Mouse (Mus musculus) midbrain, embryonic 16.5 days (tissue): ENCODE data around the gene Apln. TPM values are rescaled to one million over a fixed set of nuclear protein-coding genes. Genes with fewer than 3 reads are reported as not detected.
A peak's percentile ranks its signal among the peaks of the same experiment; 100 is the strongest.

Experiments used
- ATAC-seq: fragments of 200-750 bp; cut with Nextera tagmentation; 2 replicates; pipeline ENCODE4 v1.8.0; 2017; ENCODE audit warnings: moderate TSS enrichment
- H3K27ac ChIP-seq: fragments of 300-500 bp; sonication (generic); 2 replicates; pipeline ENCODE4 v1.5.1; 2014; ENCODE audit warnings: mild to moderate bottlenecking, low read length, mixed read lengths
- H3K27me3 ChIP-seq: fragments of 300-500 bp; sonication (generic); 2 replicates; pipeline ENCODE4 v1.6.1; 2014; ENCODE audit warnings: low read depth, low read length, mixed read lengths; ENCODE audit not compliant: control insufficient read depth, insufficient read depth
- H3K36me3 ChIP-seq: fragments of 300-500 bp; sonication (generic); 2 replicates; pipeline ENCODE4 v1.6.1; 2014; ENCODE audit warnings: mild to moderate bottlenecking, low read length, moderate library complexity, mixed read lengths; ENCODE audit not compliant: control insufficient read depth, insufficient read depth
- H3K4me1 ChIP-seq: fragments of 300-500 bp; sonication (generic); 2 replicates; pipeline ENCODE4 v1.6.1; 2014; ENCODE audit warnings: mild to moderate bottlenecking, low read length, mixed read lengths; ENCODE audit not compliant: control insufficient read depth, insufficient read depth
- H3K4me2 ChIP-seq: fragments of 300-500 bp; sonication (generic); 2 replicates; pipeline ENCODE4 v1.6.1; 2014; ENCODE audit warnings: mild to moderate bottlenecking, low read length, mixed read lengths
- H3K4me3 ChIP-seq: fragments of 300-500 bp; sonication (generic); 2 replicates; pipeline ENCODE4 v1.5.1; 2014; ENCODE audit warnings: low read depth, mild to moderate bottlenecking, low read length, moderate library complexity, mixed read lengths
- H3K9ac ChIP-seq: fragments of 300-500 bp; sonication (generic); 2 replicates; pipeline ENCODE4 v1.6.1; 2014; ENCODE audit warnings: low read depth, low read length, mixed read lengths
- H3K9me3 ChIP-seq: fragments of 300-500 bp; sonication (generic); replicated peaks from 2 replicates; pipeline ENCODE4 v1.6.1; 2014; ENCODE audit warnings: mild to moderate bottlenecking, low read length, mixed read lengths; ENCODE audit not compliant: control insufficient read depth, poor library complexity, severe bottlenecking
- WGBS: fragments of 180-500 bp; shearing (Covaris S2); extraction: QIAGEN DNeasy Blood & Tissue Kit; methylation state at CpG from one replicate; pipeline ENCODE4 v1.1.7; 2014; 5-methylcytosine and 5-hydroxymethylcytosine counted together
- polyA plus RNA-seq: library from polyadenylated mRNA; unstranded; fragments of >200 nt; fragmentation: Nextera tagmentation; extraction: Ambion mirVana; gene quantifications from 2 replicates; pipeline ENCODE4 v1.2.1, GENCODE M21; 2015

The Apln gene
- polyA plus RNA-seq, 1 experiment from 2014 or later: 4.5 TPM

DNA sequence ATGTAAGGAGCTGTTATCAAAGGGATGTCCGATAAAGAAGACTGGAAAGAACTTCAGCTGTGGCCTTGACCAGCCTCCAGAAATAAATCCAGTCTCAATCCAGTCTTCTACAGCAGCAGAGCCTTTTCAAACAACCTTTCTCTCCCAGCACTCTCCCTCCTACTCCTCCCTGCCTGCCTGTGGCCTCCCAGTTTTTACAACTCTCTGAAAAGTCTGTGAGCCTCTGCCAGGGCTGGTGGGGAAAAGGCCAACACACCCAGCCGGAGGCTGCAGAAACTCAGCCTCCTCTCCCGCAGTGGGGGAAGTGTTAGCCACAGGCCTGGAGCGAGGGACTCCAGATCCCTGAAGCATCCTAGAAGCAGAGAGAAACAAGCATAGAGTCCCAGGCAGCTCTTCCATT lies 27.8 kb upstream of the Apln start:
- Histone ChIP-seq H3K9me3 (no peaks in the 10 kb centered on the region), H3K27me3 (no peaks in the 10 kb centered on the region), H3K4me3 (no peak overlapping the region), H3K4me1 (no peaks in the 10 kb centered on the region), H3K27ac (no peak overlapping the region), H3K9ac (no peak overlapping the region), H3K36me3 (no peaks in the 10 kb centered on the region), H3K4me2 (no peak overlapping the region)
- ATAC-seq: no peak
- 77% methylated on average over 4 of the region's 4 CpGs for WGBS

DNA sequence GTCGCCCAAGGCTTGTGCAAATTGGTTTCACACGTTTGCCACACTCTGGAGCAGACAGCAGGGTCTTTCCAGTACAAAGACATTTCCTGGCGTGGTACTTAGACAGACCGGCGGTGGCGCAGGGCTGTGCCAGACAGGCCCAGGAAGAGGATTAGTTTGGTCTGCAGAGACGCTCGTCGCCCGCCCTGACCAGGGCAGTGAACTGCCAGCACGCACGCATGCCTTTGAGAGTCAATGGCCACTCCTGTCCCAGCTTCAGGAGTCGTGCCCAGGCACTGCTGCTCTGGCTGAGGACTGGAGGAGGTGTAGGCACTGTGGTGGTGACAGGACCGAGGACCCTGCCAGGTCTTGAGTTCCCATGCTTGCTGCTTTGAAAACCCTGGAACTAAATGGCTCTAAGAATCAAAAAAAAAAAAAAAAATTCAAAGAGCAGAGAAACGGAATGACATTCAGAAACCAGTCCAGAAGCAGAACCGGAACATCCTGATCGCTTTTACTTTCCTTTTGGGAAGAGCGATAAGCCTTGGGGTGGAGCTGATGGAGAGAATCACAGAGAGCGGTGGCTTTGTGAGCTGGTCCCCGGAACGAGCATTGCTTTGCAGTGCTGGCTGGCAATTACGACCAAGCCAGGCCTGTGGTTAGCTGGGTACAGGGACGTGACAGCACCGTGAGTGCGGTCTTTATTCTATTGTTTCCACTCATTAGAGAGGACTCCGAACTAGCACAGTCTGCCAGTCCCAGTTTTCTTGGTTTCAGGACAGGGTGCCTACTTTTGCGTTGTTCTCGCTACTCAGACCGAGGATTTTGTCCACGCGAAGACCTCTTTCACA lies 19.7 kb upstream of the Apln start:
- Histone ChIP-seq H3K4me1 (no peaks in the 10 kb centered on the region; the same call in 1 of the 2 replicates), H3K27me3 (no peaks in the 10 kb centered on the region), H3K27ac (no peak overlapping the region), H3K9me3 (no peaks in the 10 kb centered on the region), H3K36me3 (no peaks in the 10 kb centered on the region), H3K9ac (peak overlapping the region; percentile 41; the same call in 1 of the 2 replicates), H3K4me3 (peak overlapping the region; percentile 30), H3K4me2 (peak overlapping the region; percentile 54)
- WGBS: 28% methylated on average over 31 of the region's 31 CpGs
- ATAC-seq: peak; percentile 97

DNA sequence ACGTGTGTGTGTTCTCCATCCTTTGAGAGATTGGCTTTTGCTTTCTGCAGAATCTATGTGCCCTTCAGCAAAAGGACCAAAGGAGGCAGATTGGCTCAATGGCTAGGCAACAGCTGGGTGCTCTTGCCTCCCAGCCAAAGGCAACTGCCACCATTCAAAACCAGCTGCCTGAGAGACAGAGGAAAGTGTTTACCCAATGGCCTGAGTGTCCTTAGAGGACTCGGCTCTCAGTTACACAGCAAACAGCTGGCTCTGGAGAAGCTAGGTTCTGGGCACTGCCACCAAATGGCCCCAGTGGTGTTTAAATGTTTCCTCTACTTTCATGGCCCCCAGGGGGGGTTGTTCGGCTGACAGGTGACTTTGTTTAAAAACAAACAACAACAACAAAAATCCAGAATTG lies 19.1 kb upstream of the Apln start:
- ATAC-seq: no peak
- Histone ChIP-seq H3K36me3 (no peaks in the 10 kb centered on the region), H3K4me1 (no peaks in the 10 kb centered on the region; the same call in 1 of the 2 replicates), H3K27ac (no peak overlapping the region), H3K4me2 (peak overlapping the region; percentile 54), H3K4me3 (no peak overlapping the region), H3K27me3 (no peaks in the 10 kb centered on the region), H3K9me3 (no peaks in the 10 kb centered on the region), H3K9ac (0 out of 2 replicates have a peak overlapping the region, but pooled peaks have one; percentile 41)
- 48% methylated on average over 3 of the region's 3 CpGs for WGBS

DNA sequence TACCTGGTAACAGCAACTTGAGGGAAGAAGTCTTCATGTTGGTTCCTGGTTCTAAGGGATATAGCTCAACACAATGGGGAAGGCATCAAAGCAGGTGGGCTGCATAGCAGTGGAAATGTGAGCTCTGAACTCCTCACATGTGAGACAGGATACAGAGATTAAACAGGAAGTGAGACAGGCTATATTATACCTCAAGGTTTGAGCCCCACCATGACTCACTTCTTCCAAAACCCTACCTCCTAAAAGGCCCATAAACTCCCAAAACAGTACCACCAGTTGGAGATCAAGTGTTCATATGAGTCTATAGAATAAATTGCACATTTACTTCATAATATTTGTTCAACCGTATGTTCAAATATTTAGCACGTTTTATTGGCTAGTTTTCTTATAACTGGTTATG lies 11.7 kb upstream of the Apln start:
- 82% methylated on average over 2 of the region's 2 CpGs for WGBS

DNA sequence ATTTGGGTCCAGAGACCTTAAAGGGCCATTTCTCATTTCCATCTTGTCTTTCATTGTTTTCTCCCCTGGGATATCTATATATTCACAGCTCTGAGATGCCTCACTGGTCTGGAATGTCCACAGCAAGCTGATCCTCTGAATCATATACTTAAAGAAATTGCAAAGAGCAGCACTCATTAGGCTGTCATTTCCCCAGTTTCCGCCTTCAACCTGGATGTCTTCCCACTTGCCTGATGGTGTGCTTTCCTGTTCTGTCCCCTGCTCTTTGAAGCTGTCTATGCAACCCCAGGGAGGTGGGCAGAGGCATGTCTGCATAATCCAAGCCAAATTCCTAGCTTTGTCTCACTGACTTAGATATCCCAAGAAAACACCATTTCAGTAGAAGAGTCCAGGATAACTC lies 9.6 kb upstream of the Apln start:
- Histone ChIP-seq H3K4me3 (no peak overlapping the region), H3K4me2 (no peak overlapping the region), H3K9me3 (no peaks in the 10 kb centered on the region), H3K9ac (no peak overlapping the region), H3K27me3 (no peaks in the 10 kb centered on the region), H3K4me1 (no peaks in the 10 kb centered on the region), H3K27ac (no peak overlapping the region), H3K36me3 (no peaks in the 10 kb centered on the region)
- WGBS: 86% methylated on average over 1 of the region's 1 CpGs
- ATAC-seq: no peak

More for the DNA sequence above, 11.7 kb upstream of the Apln start:
- Histone ChIP-seq H3K36me3 (no peaks in the 10 kb centered on the region), H3K27ac (no peak overlapping the region), H3K4me1 (no peaks in the 10 kb centered on the region), H3K9ac (no peak overlapping the region), H3K9me3 (no peaks in the 10 kb centered on the region), H3K4me3 (no peak overlapping the region), H3K4me2 (no peak overlapping the region), H3K27me3 (no peaks in the 10 kb centered on the region)
- no peak for ATAC-seq

DNA sequence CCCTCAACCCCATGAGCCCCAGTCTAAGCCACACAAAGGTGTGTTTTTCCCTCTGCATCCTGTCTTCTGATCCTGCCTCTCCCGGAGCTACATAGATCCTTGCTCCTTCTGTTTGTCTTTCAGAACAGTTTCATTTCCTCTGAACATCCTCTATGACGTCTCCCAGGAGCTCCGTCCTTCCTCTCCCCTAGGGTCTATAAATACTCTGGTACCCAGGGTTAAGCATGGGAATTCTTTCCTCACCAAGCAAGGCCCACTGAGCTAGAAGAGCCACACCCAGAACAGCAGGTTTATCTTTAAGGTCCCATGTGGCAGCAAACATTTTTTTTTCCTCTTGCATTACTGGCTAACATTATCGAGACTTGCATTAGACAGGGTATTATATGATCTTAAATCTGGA lies 8.1 kb upstream of the Apln start:
- 76% methylated on average over 4 of the region's 4 CpGs for WGBS
- Histone ChIP-seq H3K4me3 (no peak overlapping the region), H3K36me3 (no peaks in the 10 kb centered on the region), H3K27ac (no peak overlapping the region), H3K4me1 (no peaks in the 10 kb centered on the region), H3K4me2 (no peak overlapping the region), H3K9me3 (no peaks in the 10 kb centered on the region), H3K27me3 (no peaks in the 10 kb centered on the region), H3K9ac (no peak overlapping the region)
- ATAC-seq: no peak

DNA sequence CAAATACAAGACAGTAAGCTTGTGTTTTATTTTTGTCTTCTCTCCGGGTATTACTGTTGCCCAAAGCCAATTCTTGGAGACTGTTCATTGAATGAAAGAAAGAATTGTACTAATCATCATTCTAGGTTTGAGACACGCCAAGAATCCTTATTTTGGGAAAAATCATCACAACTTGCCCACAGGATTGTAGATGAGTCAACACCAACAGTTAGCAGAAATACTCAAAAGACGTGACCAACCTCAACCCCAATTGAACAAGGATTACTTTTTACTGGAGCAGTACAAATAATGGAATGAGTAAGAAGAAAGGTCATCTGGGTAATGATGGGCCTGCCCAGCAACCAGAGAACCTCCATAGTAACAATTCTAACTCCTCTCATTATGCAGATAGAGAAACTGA lies 5.7 kb upstream of the Apln start:
- no peak overlapping the region for H3K4me3 ChIP-seq
- H3K9ac ChIP-seq: no peak overlapping the region
- ATAC-seq: no peak
- no peak overlapping the region for H3K27ac ChIP-seq
- no peaks in the 10 kb centered on the region for H3K27me3 ChIP-seq
- no peaks in the 10 kb centered on the region for H3K36me3 ChIP-seq
- WGBS: 72% methylated on average over 3 of the region's 3 CpGs
- no peaks in the 10 kb centered on the region for H3K4me1 ChIP-seq
- H3K4me2 ChIP-seq: no peak overlapping the region
- no peaks in the 10 kb centered on the region for H3K9me3 ChIP-seq

DNA sequence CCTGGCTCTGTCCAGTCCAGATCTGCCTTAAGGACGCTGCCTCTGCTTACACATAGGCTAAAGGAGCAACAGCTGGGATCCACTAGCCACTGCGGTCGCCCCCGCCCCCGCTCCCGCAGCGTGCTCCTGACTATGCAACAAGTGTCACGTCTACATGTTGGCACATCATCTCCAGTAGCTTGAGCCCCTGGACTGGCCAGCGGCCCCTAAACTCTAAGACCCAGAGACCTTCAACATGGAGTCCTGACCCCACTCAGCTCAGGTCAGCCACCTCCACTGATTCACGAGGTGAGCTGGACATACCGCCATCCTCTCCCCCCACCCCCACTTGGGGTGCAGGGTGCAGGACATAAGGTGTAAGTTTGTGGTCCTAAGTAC lies 898 bp downstream of the Apln start:
- 17% methylated on average over 11 of the region's 11 CpGs for WGBS
- peaks cover 3% of the 10 kb centered on the region; the same call in 1 of the 2 replicates for H3K4me1 ChIP-seq
- no peak overlapping the region for H3K27ac ChIP-seq
- no peak for ATAC-seq
- peak overlapping the region; percentile 82 for H3K4me2 ChIP-seq
- peak overlapping the region; percentile 60 for H3K9ac ChIP-seq
- peaks cover 2% of the 10 kb centered on the region for H3K27me3 ChIP-seq
- peak overlapping the region; percentile 53 for H3K4me3 ChIP-seq
- H3K9me3 ChIP-seq: no peaks in the 10 kb centered on the region
- no peaks in the 10 kb centered on the region for H3K36me3 ChIP-seq

DNA sequence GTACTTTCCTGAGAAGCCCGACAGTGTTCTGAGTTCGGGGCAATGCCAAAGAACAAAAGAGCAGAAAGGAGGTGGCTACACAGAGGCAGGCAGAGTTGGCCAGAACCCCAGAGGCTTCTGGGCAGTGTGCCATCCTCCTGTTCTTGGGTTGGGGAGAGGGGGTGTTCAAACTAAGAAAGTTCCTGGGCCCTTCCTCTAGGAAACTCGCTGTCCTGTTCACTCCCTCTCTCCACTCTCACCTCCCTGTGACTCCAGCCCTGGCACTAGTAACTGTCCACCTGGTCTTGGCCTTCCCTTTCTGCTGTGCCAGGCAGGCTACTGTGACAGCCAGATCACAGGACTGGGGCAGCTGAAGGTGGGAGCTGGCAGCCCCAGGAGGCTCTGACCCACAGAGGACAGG lies 1.6 kb downstream of the Apln start:
- ATAC-seq: no peak
- no peak overlapping the region for H3K27ac ChIP-seq
- H3K4me2 ChIP-seq: no peak overlapping the region
- peaks cover 3% of the 10 kb centered on the region; the same call in 1 of the 2 replicates for H3K4me1 ChIP-seq
- no peak overlapping the region for H3K4me3 ChIP-seq
- no peaks in the 10 kb centered on the region for H3K36me3 ChIP-seq
- H3K9ac ChIP-seq: no peak overlapping the region
- H3K9me3 ChIP-seq: no peaks in the 10 kb centered on the region
- 62% methylated on average over 3 of the region's 3 CpGs for WGBS
- peaks cover 2% of the 10 kb centered on the region for H3K27me3 ChIP-seq
